Mouse (Mus musculus): ENCODE measurements around the gene Acvr1.

Acvr1 gene

GRCm38 (mm10) chr2:58516920-58517319 lies 50.0 kb downstream of the Acvr1 start:
- no peak for DNase-seq

GRCm38 (mm10) chr2:58516000-58516399 lies 51.0 kb downstream of the Acvr1 start:
- no peak for DNase-seq

DNA sequence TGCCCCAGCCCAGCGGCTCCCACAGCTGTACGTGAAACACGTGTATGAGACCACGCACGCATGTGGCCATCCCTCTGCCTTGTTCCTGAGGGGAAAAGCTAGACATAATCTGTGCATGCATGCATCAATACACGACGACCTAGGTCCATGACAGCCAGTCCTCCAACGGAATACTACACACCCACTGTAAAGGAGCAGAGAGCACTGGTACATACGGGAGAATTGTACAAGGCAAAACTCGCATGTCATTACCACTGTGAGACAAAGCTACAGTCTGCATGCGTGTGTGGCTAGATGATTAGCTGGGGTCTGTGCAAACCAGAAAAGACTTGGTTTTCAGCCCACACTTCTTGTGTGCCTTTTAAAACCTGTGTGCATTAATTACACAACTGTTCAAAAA lies 52.5 kb downstream of the Acvr1 start:
- DNase-seq, result no peak

GRCm38 (mm10) chr2:58513212-58513611 lies 53.7 kb downstream of the Acvr1 start:
- DNase-seq, result no peak

DNA sequence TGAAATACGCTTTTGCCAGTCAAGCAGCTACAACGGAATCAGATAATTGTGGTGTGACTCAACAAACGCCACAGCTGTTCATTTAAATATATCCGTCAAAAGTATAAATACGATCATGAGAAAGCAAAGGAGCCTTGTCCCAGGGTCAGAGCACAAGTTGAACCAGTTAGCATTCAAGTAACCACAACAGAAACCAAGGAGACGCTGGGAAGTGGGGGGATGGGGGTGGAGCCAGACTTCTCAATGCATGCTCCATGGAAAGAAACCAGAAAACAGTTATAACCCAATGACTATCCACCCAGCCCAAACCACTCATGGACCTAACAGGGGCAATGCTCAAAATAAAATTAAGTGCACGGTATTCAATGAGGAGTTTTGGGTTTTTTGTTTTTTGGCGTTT lies 56.8 kb downstream of the Acvr1 start:
- DNase-seq, result no peak

DNA sequence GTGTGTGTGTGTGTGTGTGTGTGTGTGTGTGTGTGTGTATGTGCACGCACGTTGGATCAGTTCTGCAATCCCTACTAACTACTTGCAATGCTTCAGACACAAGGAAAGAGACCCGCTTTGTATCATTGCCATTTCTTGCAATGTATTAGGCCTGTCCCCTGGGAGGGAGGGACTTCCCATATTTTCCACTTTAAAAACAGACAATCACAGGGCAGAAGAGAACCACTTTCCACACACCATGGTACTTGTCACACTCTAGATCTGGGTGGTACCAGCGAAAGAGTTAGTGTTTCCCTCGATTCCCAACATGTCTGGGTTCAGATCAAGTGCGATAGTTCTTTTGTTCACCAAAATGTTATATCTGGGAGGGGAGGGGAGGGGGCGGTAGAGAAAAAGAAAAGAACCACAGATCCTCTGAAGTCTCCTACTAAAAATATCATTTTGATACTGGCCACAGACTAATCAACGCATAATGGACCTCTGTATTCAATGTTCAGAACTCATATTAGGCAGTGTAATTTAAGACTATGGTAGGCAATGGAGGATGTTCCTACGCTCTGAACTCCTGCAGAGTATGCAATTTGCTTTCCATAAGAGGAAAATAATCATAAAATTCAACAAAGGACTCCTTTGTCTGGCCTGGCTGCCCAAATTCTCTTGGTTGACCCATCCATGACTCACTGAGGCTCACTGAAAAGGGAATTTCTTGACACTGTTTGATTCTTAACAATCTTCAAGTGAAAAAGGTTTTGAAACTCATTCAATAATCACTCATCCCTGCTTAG lies 61.5 kb downstream of the Acvr1 start:
- no peak for DNase-seq

DNA sequence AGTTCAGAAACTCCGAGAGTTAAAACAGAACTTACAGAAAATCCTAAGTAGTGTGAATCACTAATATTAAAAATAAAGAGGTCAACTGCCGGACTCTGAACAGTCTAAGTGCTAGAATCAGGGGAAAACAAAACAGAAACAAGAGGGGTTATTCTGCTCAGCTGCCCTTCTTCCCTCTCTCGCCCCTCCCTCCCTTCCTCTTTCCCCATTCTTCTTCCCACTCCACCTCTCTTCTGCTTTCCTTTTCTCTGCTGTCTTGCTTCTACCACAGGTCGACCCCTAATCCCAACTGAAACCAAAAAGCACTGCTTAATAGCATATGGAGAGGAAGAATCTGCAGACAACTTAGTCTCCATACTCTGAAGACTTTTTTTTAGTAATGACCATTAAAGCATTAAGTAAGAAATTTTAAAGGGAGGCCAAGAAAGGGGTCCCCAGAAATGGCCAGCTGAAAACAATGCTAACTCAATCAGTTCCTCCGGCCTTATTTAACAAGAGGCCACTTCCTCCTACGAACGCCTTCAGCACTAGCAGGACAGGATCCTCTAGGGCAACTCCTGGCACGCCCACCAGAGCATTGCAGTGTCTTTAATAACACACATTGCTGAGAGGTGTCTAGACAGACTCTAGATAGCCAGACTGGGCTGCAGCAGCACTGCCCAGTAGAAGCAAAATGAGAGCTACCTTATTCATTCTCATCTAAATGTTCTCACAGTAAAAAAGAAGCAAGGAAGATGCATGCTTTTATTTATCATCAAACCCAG lies 70.1 kb downstream of the Acvr1 start:
- DNase-seq, result no peak

GRCm38 (mm10) chr2:58495271-58495670 lies 71.7 kb downstream of the Acvr1 start:
- no peak for DNase-seq

DNA sequence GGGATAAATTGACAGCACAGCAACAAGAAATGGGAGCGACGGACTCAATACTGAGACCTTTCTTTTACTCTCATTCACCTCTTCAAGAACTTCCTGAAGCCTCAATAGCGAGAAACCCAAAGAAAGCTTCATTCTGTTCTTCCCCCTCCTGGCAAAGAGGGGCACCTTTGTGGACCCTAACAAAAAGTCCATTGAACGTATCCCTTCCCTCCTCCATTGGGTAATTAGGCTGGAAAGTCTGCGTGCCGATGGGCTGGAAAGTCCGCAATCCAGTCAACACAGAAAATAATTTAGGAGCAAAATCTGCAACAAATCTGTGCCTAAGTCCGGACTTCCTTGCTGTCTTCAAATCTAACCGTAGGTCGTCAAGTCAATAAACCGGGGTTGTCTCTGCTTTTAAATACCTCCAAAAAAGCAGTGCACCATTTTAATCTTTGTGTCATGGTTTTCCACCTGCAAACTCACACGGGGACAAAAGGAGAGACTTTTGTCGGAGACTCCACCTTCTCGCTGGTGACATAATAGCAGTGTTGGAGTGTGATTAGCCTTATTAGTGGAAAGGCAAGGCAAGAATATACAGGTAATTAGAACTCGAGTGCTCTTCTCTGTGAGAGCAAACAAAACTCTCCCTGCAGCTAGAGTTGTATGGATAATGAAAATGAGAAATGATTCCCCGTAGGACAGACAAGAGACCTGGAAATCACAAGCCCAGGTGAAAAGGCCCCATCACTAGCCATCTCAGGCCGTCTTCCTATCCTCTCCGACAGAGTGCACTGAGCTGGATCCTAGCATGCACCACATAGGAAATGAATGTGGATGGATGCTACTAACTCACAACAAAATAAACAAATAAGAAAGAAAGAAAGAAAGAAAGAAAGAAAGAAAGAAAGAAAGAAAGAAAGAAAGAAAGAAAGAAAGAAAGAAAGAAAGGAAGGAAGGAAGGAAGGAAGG lies 73.0 kb downstream of the Acvr1 start:
- DNase-seq, result no peak

- no peak for DNase-seq
These were observed 77.7 kb downstream of the Acvr1 start for GRCm38 (mm10) chr2:58489275-58489674.

GRCm38 (mm10) chr2:58488404-58488803 lies 78.6 kb downstream of the Acvr1 start:
- DNase-seq, result no peak

GRCm38 (mm10) chr2:58487279-58487560 lies 79.7 kb downstream of the Acvr1 start:
- no peak for DNase-seq

DNA sequence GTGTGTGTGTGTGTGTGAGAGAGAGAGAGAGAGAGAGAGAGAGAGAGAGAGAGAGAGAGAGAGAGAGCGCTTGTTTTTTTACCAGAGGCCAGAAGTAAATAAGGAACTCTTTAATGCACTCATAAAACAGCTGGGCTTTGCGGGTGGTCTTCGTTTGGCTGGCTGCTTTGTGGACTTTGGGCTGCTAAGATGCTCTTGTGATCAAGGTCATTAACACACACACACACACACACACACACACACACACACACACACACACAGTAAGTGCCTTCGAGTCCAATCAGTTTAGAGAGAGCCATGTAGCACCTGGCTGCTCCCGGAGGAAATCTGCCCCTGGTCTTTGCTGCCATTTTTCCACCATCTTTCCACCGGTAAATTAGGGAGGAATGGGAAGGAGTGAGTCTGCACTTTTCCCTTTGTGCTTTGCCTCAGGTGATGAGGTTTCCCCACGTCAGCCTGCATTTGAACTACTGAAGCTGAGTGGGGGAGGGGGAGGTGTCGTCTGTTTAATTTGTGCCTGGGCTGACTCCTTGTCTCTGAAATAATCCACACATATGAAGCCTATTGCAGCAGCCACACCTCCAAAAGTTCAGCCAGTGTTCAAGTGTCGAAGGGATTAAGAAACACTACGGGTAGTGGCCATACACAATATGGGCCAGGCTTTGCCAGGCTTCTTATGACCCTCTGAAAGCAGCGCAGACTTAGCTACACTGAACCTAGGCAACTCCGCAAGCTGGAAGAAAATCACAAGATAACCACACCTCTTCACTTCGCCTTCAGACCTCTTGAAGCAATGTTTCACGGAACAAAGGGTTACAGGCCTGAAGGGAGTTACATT lies 80.3 kb downstream of the Acvr1 start:
- no peak for DNase-seq

DNA sequence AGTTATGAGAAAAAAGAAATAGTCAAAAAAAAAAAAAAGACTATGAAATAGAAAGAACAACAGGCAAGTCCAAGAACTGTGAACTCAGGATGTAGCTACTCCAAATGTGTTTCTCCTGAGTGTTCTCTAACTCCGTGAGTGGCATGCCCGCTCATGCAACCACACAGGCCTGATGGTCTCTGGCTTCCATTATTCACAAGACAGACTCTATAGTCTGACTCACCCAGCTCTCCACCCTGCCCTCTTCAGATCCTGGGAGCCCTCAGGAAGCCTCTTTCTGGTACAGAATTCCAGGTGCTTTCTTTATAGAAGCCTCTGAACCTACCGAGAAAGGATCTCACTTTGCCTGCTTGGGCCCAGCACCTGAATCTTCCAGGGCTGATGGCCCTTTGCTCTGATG lies 81.3 kb downstream of the Acvr1 start:
- DNase-seq, result no peak

- DNase-seq, result no peak
These were observed 81.8 kb downstream of the Acvr1 start for GRCm38 (mm10) chr2:58485152-58485551.

DNA sequence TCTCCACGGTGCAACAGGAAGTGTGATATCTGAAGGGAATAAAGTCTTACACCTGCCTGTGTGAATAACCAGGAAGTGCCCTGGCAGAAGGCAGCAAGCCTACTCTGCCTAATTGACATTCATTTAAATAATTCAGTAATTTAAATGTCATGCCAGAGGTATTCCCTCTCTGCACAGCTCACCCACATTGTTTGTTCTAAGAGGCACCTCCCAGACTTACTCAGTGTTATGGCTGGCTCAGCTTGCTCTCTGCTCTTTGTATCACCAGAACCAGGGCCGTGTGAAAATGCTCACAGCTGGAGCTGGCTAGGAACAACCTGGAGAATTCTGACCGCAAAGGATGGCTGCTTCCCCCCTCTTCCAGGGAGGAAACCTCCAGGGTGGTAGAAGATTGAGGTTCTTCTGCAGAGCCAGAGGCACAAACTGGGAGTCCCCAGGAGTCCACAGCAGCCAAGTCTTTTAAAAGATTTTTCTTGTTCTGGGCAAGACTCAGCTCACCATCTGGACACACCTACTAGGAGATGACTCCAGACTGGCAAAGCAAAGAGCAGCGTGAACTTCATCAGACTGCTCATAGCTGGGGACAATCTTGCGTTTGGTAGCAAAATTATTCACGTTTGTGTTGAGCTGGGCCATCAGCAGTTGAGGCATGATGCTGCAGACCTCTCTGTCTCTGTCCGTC lies 82.5 kb downstream of the Acvr1 start:
- no peak for DNase-seq

- DNase-seq, result no peak
These were observed 85.4 kb downstream of the Acvr1 start for GRCm38 (mm10) chr2:58481450-58482100.

DNA sequence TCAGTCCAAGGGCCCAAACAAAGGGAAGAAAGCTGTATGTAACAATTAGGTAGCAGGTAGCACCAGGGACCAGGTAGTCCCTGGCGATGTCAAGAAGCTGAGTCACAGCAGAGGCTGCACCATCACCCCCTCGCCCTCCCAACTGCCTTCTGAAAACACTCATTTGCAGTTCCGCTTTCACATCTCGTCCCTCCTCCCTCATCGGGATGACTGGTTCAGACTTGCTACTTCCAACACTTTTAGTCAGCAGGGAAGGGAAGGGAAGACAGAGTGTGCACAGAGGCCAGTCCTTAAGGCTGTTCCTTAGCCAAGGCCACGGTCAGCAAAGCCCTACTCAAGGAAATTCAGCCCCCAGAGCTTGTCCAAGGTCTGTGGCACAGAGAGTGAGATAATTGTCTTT lies 86.2 kb downstream of the Acvr1 start:
- no peak for DNase-seq

DNA sequence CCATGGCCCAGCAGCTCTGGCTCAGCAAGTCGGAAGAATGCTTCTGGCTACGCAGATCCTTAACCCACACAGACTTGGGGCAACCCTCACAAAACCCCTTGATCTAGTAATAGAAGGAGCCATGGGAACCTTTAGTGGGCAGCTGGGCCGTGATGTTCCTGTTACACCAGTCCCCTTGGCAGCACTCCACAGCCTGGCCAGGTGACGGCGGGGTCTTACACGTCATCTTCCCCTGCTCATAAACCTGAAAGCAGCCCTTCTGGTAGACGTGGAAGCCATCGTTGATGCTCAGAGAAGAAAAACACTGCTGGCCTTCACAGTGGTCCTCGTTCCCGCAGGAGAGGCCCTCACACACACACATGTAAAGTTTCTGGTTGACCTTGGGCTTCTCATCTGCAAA lies 87.4 kb downstream of the Acvr1 start:
- no peak for DNase-seq

GRCm38 (mm10) chr2:58478144-58478543 lies 88.8 kb downstream of the Acvr1 start:
- DNase-seq, result no peak

Data from thymus, adult 18-20 months (tissue).